In genomic region chr5:144013366-144014134, GRCm38 (mm10) we compare ENCODE assay signal across 9 mouse cellular contexts. TPM values are rescaled to one million over a fixed set of nuclear protein-coding genes. Genes with fewer than 3 reads are reported as not detected.
DNase-seq lines count a peak whose midpoint lies in the region; ATAC-seq and TF ChIP-seq lines count a peak whose summit lies in the region.
"Not testable (repeated sequence)": the region's sequence is repeated elsewhere in the genome, so short reads cannot be mapped to it uniquely, and the experiment has no call there.
"Had no signal": no experiment of that assay in that cellular context is flagged by ENCODE, and none has a peak within 500 bp of the region (broad histone marks: within the 10 kb centered on the region; RNA-seq: fewer than 3 reads in every experiment).

No protein-coding gene starts in this region.

- not testable (repeated sequence) for H3K27ac ChIP-seq in brown adipose tissue, adult 24 weeks (replicated peaks; ENCODE audit: low read depth, low read length); forebrain, embryonic 13.5 days; heart, postnatal 0 days (ENCODE audit: low read depth); kidney, embryonic 14.5 days (ENCODE audit: low read depth, low read length); midbrain, embryonic 10.5 days (replicated peaks); neural tube, embryonic 15.5 days (replicated peaks)
- peak overlapping the region; percentile 88 for H3K27ac ChIP-seq in liver, embryonic 12.5 days

- peak overlapping the region; percentile 39 for H3K4me3 ChIP-seq in brown adipose tissue, adult 24 weeks (ENCODE audit: insufficient read depth, low read depth, low read length)
- peak overlapping the region; percentile 94 for H3K4me3 ChIP-seq in forebrain, embryonic 13.5 days
- peak overlapping the region; percentile 86 for H3K4me3 ChIP-seq in heart, postnatal 0 days (ENCODE audit: low read depth, low read length)
- H3K4me3 ChIP-seq in kidney, embryonic 14.5 days (ENCODE audit: low read length), result peak overlapping the region; percentile 74; the same call in 1 of the 2 replicates
- H3K4me3 ChIP-seq in liver, embryonic 12.5 days, result peak overlapping the region; percentile 94
- H3K4me3 ChIP-seq in midbrain, embryonic 10.5 days, result peak overlapping the region; percentile 89
- H3K4me3 ChIP-seq in neural tube, embryonic 15.5 days (replicated peaks), result peak overlapping the region; percentile 94

- H3K36me3 ChIP-seq in forebrain, embryonic 13.5 days (ENCODE audit: poor library complexity, severe bottlenecking), result peaks cover 40% of the 10 kb centered on the region
- peaks cover 40% of the 10 kb centered on the region for H3K36me3 ChIP-seq in heart, postnatal 0 days (replicated peaks; ENCODE audit: control insufficient read depth, insufficient read depth, low read length)
- peaks cover 37% of the 10 kb centered on the region for H3K36me3 ChIP-seq in kidney, embryonic 14.5 days (ENCODE audit: control insufficient read depth, insufficient read depth, low read length)
- peaks cover 40% of the 10 kb centered on the region for H3K36me3 ChIP-seq in liver, embryonic 12.5 days
- H3K36me3 ChIP-seq in midbrain, embryonic 10.5 days, result peaks cover 40% of the 10 kb centered on the region
- peaks cover 40% of the 10 kb centered on the region for H3K36me3 ChIP-seq in neural tube, embryonic 15.5 days

- DNase-seq in B cell, adult 2 months, result peak; percentile 41 to 46
- not testable (repeated sequence) for DNase-seq in heart, postnatal 0 days (ENCODE audit: low spot score); midbrain, embryonic 10.5 days (ENCODE audit: low spot score)

- peak overlapping the region; percentile 89; the same call in 1 of the 2 replicates for H3K9ac ChIP-seq in forebrain, embryonic 13.5 days
- not testable (repeated sequence) for H3K9ac ChIP-seq in heart, postnatal 0 days (replicated peaks; ENCODE audit: low read depth, low read length); neural tube, embryonic 15.5 days (replicated peaks)
- H3K9ac ChIP-seq in kidney, embryonic 14.5 days (ENCODE audit: low read depth, low read length), result peak overlapping the region; percentile 86; the same call in 1 of the 2 replicates
- H3K9ac ChIP-seq in liver, embryonic 12.5 days, result peak overlapping the region; percentile 88

- WGBS in forebrain, embryonic 13.5 days, result 67% methylated on average over 13 of the region's 13 CpGs
- 57% methylated on average over 12 of the region's 13 CpGs for WGBS in heart, postnatal 0 days
- WGBS in kidney, embryonic 14.5 days, result 62% methylated on average over 12 of the region's 13 CpGs
- WGBS in liver, embryonic 12.5 days (ENCODE audit: insufficient replicate concordance), result 35% methylated on average over 13 of the region's 13 CpGs
- 74% methylated on average over 13 of the region's 13 CpGs for WGBS in midbrain, embryonic 10.5 days
- 66% methylated on average over 12 of the region's 13 CpGs for WGBS in neural tube, embryonic 15.5 days

- not testable (repeated sequence) for H3K9me3 ChIP-seq in forebrain, embryonic 13.5 days (replicated peaks); heart, postnatal 0 days (replicated peaks; ENCODE audit: control insufficient read depth, low read length); kidney, embryonic 14.5 days (ENCODE audit: control insufficient read depth, low read length); liver, embryonic 12.5 days (replicated peaks); midbrain, embryonic 10.5 days (replicated peaks); neural tube, embryonic 15.5 days (replicated peaks)

- not testable (repeated sequence) for TF ChIP-seq EP300 in heart, postnatal 0 days (IDR thresholded peaks at IDR 0.05; ENCODE audit: low read depth)

- TF ChIP-seq CTCF in heart, postnatal 0 days (IDR thresholded peaks at IDR 0.05; ENCODE audit: low read depth), result not testable (repeated sequence)

- peak overlapping the region; percentile 61 for H3K4me2 ChIP-seq in forebrain, embryonic 13.5 days
- peak overlapping the region; percentile 61 for H3K4me2 ChIP-seq in heart, postnatal 0 days (ENCODE audit: low read depth, low read length)
- H3K4me2 ChIP-seq in kidney, embryonic 14.5 days (replicated peaks; ENCODE audit: low read depth, low read length), result peak overlapping the region; percentile 60
- H3K4me2 ChIP-seq in liver, embryonic 12.5 days, result peak overlapping the region; percentile 71
- peak overlapping the region; percentile 59 for H3K4me2 ChIP-seq in neural tube, embryonic 15.5 days

- not testable (repeated sequence) for ATAC-seq in forebrain, embryonic 13.5 days; heart, postnatal 0 days (ENCODE audit: insufficient read depth, low read depth); kidney, embryonic 14.5 days (ENCODE audit: low FRiP score, low TSS enrichment); liver, embryonic 12.5 days; neural tube, embryonic 15.5 days (ENCODE audit: low FRiP score)

- H3K4me1 ChIP-seq in brown adipose tissue, adult 24 weeks (ENCODE audit: control insufficient read depth, insufficient read depth, insufficient read length, low read length); forebrain, embryonic 13.5 days; heart, postnatal 0 days (ENCODE audit: control insufficient read depth, insufficient read depth); kidney, embryonic 14.5 days (ENCODE audit: control insufficient read depth, insufficient read depth, low read length); midbrain, embryonic 10.5 days: not testable (repeated sequence)
- peaks cover 19% of the 10 kb centered on the region for H3K4me1 ChIP-seq in liver, embryonic 12.5 days
- peaks cover 12% of the 10 kb centered on the region for H3K4me1 ChIP-seq in neural tube, embryonic 15.5 days

- H3K27me3 ChIP-seq in forebrain, embryonic 13.5 days; heart, postnatal 0 days (ENCODE audit: control insufficient read depth, insufficient read depth, low read length); kidney, embryonic 14.5 days (ENCODE audit: control insufficient read depth, insufficient read depth, low read length); liver, embryonic 12.5 days (replicated peaks); midbrain, embryonic 10.5 days (ENCODE audit: low read depth, poor library complexity, severe bottlenecking); neural tube, embryonic 15.5 days (replicated peaks): not testable (repeated sequence)

RNA-seq across cellular contexts. Expression of gene Ccz1, which starts 1.1 kb away (rescaled TPM):
- 44.3 and 48.2 TPM in 2 replicates for polyA plus RNA-seq in brown adipose tissue, adult 24 weeks (2012; ENCODE audit: insufficient read depth, insufficient read length, missing spikeins)
- polyA plus RNA-seq in forebrain, embryonic 13.5 days (2015; fragmentation: Nextera tagmentation; extraction: Ambion mirVana), result 98.5 and 99.6 TPM in 2 replicates
- 33.7 and 34.0 TPM in 2 replicates for total RNA-seq in heart, postnatal 0 days (2014; rRNA removed; ENCODE audit: low replicate concordance)
- 43.3 and 44.2 TPM in 2 replicates for polyA plus RNA-seq in heart, postnatal 0 days (2015; fragmentation: Nextera tagmentation; extraction: Ambion mirVana)
- 85.2 and 97.1 TPM in 2 replicates for polyA plus RNA-seq in kidney, embryonic 14.5 days (2014; fragmentation: Nextera tagmentation; extraction: Ambion mirVana)
- 58.9 and 62.1 TPM in 2 replicates for polyA plus RNA-seq in liver, embryonic 12.5 days (2016; fragmentation: Nextera tagmentation; extraction: Ambion mirVana)
- 105 TPM in 2 replicates for polyA plus RNA-seq in midbrain, embryonic 10.5 days (2016; fragmentation: Nextera tagmentation; extraction: Ambion mirVana)
- 76.1 and 77.4 TPM in 2 replicates for polyA plus RNA-seq in neural tube, embryonic 15.5 days (2015; fragmentation: Nextera tagmentation; extraction: Ambion mirVana)

RNA-seq across cellular contexts. Expression of gene Ocm, which starts 12.9 kb away (rescaled TPM):
- not detected in 2 replicates for polyA plus RNA-seq in brown adipose tissue, adult 24 weeks (2012; ENCODE audit: insufficient read depth, insufficient read length, missing spikeins)
- not detected in 2 replicates for polyA plus RNA-seq in forebrain, embryonic 13.5 days (2015; fragmentation: Nextera tagmentation; extraction: Ambion mirVana)
- not detected in 2 replicates for total RNA-seq in heart, postnatal 0 days (2014; rRNA removed; ENCODE audit: low replicate concordance)
- polyA plus RNA-seq in heart, postnatal 0 days (2015; fragmentation: Nextera tagmentation; extraction: Ambion mirVana), result not detected in 2 replicates
- 6.5 and 8.2 TPM in 2 replicates for polyA plus RNA-seq in kidney, embryonic 14.5 days (2014; fragmentation: Nextera tagmentation; extraction: Ambion mirVana)
- not detected in 2 replicates for polyA plus RNA-seq in liver, embryonic 12.5 days (2016; fragmentation: Nextera tagmentation; extraction: Ambion mirVana)
- polyA plus RNA-seq in midbrain, embryonic 10.5 days (2016; fragmentation: Nextera tagmentation; extraction: Ambion mirVana), result not detected in 2 replicates
- not detected in 2 replicates for polyA plus RNA-seq in neural tube, embryonic 15.5 days (2015; fragmentation: Nextera tagmentation; extraction: Ambion mirVana)
- polyA plus RNA-seq: kidney, adult 2 months had no signal

Comparison
In these comparisons a context has a peak if more than half of its experiments do, and no peak if none do; other contexts are left out.
1. H3K4me3 ChIP-seq: peak in every context shown above with its lines; median percentile 94 in forebrain, embryonic 13.5 days; 94 in liver, embryonic 12.5 days; 94 in neural tube, embryonic 15.5 days; 89 in midbrain, embryonic 10.5 days; 86 in heart, postnatal 0 days; 74 in kidney, embryonic 14.5 days; 39 in brown adipose tissue, adult 24 weeks.